Mouse (Mus musculus) kidney, adult 9 months (tissue): ENCODE measurements around the gene Tma7.

Experiments used
- DNase-seq: peaks from one replicate; pipeline ENCODE4 v3.0.0; 2022

The Tma7 gene

DNA sequence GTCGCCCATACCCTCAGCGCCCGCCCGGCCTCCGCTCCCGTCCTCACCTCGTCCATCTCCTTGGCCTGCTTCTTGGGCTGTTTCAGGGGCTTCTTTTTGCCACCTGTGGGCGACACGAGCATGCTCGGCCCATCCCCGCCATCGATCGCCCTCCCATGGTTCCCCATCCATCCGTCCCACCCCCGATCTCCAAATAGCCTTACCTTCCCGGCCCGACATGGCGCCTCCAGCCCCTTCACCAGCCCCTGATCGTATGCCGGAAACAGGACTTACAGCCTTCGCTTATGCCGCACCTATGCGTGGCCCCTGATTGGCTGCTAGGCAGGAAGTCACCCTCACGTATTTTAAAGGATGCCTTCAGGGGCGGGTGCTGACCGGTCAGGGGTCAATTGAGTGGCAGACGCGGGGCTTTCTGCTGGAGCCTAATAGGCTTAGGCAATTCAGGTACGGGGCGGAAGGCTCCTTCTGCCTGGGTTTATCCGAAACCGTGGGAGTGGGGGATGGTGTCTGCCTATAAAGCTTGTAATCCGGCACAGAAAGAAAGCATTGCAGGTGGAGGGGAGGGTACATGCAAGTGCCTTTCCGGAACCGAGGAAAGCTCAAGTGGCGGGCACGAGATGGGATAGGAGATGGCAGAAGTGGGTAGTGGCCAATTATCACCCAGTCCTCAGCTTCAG lies at the start of gene Tma7, which contains the start of gene Ccdc51:
Tma7 (minus strand) TSS at position 464 of the 677 bp plus-strand sequence.
Ccdc51 (plus strand) TSS at position 370 of the 677 bp plus-strand sequence.
- DNase-seq = peak; percentile 91

GRCm38 (mm10) chr9:109130076-109130475 lies 47.7 kb upstream of the Tma7 start:
- DNase-seq = no peak

- DNase-seq = peak; percentile 47
Observed at GRCm38 (mm10) chr9:109128211-109128610, 45.8 kb upstream of the Tma7 start.

- DNase-seq = peak; percentile 43
Observed at GRCm38 (mm10) chr9:109127076-109127475, 44.7 kb upstream of the Tma7 start.

DNA sequence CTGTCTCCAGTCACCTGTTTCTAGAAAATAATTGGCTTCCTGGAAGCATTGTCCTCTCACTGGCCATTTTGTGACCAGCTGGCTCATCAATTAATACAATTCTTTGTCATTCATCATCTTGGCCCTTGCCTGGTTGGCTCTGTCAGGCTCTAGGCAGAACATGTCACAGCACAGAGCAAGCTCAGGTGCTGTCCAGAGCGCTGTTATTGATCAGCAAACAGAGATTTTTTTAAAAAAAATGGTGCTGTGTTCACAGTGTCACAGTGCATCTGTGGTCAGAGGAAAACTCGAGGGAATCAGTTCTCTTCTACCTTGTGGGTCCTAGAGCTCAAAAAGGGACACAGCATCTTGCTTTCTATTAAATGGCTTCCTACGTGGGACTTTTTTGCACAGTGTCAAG lies 43.1 kb upstream of the Tma7 start:
- DNase-seq = no peak

DNA sequence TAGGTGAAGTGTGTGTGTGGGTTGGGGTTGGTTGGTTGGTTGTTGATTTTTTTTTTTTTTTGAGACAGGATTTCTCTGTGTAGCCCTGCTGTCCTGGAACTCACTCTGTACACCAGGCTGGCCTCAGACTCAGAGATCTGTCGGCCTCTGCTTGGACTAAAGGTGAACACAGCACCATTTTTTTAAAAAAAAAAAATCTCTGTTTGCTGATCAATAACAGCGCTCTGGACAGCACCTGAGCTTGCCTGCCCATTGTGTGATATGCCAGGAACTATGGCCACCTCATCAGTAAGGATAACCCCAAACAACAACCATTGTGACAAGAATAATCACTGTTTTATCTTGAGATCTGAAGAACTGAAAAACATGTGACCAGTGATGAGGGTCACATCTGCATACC lies 42.7 kb upstream of the Tma7 start:
- DNase-seq = no peak

DNA sequence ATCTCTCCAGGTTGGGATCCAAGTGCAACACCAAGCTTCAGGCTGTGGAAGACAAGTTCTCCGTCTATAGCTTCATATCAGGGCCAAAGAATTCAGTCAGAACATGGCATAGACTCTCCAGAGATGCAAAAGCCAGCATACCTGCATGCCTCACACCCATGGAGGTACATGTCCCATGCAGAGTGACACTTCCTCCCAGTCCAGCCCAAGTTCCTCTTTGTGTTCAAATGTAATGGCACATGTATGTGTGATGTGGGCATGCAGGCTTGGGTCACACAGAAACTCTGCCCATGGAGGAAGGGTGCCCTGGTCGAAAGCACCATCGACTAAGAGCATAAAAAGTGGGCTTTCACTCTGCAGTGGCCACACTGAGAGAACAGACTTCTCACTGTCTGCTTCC lies 41.8 kb upstream of the Tma7 start:
- DNase-seq = no peak

DNA sequence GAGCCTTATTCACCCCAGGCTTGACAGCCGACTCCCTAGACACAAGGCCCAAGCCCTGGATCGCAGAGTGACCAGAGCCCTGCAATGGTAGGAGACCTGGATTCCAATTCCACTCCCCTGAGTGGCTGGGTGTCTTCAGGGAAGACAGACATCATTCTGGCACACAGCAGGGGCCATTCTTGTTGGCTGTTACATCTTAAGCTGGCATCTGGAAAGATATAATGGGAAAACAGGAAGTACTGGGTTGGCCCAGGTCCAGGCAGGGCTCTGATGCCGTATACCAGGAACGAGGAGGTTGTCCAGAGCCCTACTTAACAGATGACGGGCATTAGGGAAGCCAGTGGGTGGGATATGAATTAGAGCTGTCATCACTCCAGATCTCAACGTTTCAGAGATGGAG lies 40.9 kb upstream of the Tma7 start:
- no peak for DNase-seq

DNA sequence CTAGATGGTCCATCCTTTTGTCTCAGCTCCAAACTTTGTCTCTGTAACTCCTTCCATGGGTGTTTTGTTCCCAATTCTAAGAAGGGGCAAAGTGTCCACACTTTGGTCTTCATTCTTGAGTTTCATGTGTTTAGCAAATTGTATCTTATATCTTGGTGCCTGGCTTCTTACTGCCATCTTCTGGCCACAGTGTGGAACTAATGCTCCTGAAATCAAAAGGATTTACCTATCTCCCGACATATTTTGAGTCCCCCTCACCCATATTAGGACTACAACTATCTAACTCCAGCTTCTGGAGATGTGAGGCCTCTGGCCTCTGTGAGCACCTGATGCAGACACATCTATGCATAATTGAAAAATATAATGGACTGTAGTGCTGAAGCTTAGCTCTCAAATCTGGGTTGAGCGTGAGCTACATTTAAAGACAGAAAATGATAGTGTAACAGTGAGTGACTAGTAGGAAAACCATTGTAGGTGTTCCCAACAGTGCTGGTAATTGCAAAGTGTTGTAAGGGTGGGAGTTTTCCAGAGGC lies 40.2 kb upstream of the Tma7 start:
- DNase-seq = peak; percentile 48

DNA sequence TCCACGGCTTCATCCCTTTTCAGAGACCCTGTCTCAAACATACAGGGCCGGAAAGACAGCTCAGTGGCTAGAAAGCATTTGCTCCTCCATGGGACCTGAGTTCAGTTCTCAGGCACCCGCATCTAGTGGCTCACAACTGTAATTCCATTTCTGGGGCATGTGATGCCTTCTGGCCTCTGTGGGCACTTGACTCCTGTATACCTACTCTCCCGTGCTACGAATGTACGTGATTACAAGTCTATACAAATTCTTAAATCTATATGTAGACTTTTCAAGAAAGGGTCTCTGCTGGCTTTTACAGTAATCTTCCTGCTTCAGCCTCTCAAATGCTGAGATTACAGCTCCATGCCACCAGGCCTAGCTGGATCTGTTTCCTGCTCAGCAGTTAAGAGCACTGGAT lies 38.6 kb upstream of the Tma7 start:
- no peak for DNase-seq

GRCm38 (mm10) chr9:109119571-109119970 lies 37.2 kb upstream of the Tma7 start:
- DNase-seq = no peak

DNA sequence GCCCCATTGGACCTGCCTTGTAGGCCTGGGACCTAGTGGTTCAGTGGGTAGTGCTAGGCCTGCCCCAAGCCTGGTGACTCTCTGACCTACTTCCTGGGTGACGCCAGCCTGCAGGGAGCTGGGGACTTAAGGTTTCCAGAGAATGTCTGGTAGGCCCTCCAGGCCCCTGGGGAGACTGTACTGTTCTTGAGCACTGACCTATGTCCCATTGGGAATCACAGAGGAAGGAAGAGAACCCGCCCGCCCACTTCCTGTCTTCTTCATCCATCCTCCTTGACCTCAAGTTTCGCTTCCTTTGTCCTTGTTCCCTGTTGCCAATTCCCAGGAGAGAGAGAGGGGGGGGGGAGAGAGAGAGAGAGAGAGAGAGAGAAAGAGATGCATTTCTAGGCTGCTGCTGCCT lies 35.7 kb upstream of the Tma7 start:
- DNase-seq = peak; percentile 53

DNA sequence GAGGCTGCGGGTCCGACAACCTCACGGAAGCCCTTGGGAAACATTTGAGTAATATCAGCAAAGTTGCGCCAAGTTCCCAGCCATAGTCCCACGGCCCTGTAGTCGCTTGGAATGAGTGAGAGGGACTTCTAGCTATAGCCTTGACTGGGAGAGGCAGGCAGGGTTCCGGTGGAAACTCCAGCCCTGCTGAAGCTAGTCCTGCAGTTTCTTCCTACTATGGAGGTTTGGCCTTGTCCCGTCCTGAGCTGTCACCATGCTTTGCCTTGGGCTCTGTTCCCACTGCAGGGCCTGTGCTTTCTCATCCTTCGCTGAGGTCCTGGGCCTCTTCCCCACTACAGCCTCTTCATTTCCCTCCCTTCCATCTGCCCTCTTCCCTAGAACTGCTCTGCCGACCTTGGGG lies 33.8 kb upstream of the Tma7 start:
- no peak for DNase-seq

DNA sequence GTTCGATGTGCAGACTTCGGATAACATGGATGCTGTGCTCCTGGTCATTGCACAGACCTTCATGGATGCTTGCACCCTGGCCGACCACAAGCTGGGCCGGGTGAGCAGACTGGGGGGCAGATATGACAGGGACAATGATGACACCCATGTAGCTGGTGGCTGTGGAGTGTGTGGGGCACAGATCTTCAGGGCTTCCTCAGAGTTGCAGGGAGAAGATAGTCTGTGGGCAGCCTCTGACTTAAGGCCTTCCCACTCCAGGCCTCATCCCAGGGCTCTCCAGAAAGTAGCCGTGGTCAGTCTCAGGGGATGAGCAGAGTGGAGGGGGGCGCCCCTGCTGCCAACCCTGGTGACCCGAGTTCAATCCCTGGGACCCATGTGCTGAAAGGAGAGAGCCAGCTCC lies 32.5 kb upstream of the Tma7 start:
- DNase-seq = no peak

- DNase-seq = no peak
Observed at GRCm38 (mm10) chr9:109114276-109114675, 31.9 kb upstream of the Tma7 start.

DNA sequence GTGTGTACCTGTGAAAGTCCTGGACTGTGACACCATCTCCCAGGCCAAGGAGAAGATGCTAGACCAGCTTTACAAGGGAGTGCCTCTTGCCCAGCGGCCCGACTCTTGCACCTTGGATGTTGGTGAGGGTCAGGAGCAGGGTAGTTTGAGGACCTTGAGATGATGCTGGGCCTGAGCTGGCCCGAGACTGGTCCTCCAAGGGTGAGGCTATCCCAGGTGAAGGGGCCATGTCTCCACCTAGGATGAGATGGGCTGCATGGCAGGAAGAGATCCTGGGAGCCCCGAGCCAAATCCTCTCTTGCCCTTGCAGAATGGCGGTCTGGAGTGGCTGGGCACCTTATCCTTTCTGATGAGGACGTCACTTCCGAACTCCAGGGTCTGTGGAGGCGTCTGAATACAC lies 30.9 kb upstream of the Tma7 start:
- DNase-seq = no peak

- no peak for DNase-seq
Observed at GRCm38 (mm10) chr9:109111591-109111990, 29.2 kb upstream of the Tma7 start.

- no peak for DNase-seq
Observed at GRCm38 (mm10) chr9:109111101-109111500, 28.7 kb upstream of the Tma7 start.

GRCm38 (mm10) chr9:109110240-109110639 lies 27.9 kb upstream of the Tma7 start:
- DNase-seq = no peak

- DNase-seq = no peak
Observed at GRCm38 (mm10) chr9:109107341-109107740, 25.0 kb upstream of the Tma7 start.

GRCm38 (mm10) chr9:109105648-109106047 lies 23.3 kb upstream of the Tma7 start:
- DNase-seq = no peak

DNA sequence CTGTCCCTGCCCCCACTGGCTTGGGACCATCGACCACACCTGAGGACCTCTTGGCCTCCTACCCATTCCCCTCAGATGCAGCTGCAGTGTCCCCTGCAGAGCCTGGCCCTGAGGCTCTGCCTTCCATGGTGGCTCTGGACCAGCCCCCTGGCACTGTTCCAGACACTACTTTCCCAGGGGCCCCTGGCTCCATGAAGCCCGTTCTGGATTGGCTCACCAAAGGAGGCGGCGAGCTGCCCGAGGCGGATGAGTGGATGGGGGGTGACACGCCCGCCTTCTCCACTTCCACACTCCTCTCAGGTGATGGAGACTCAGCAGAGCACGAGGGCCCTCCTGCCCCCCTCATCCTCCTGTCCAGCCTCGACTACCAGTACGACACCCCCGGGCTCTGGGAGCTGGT lies 22.6 kb upstream of the Tma7 start:
- DNase-seq = no peak

- DNase-seq = no peak
Observed at GRCm38 (mm10) chr9:109104083-109104482, 21.7 kb upstream of the Tma7 start.

GRCm38 (mm10) chr9:109103250-109103649 lies 20.9 kb upstream of the Tma7 start:
- no peak for DNase-seq

- DNase-seq = no peak
Observed at GRCm38 (mm10) chr9:109102541-109102940, 20.2 kb upstream of the Tma7 start.
